Mouse (Mus musculus) C2C12 (cell line): ENCODE measurements around the gene Snx14. TPM values are rescaled to one million over a fixed set of nuclear protein-coding genes. Genes with fewer than 3 reads are reported as not detected.
"Not testable (repeated sequence)": the region's sequence is repeated elsewhere in the genome, so short reads cannot be mapped to it uniquely, and the experiment has no call there.

Source experiments
- H3K27me3 ChIP-seq: one replicate; pipeline ENCODE4 v1.6.1; 2011; ENCODE audit not compliant: control insufficient read depth, insufficient read depth, insufficient read length
- H3K36me3 ChIP-seq: one replicate; pipeline ENCODE4 v1.6.1; 2011; ENCODE audit not compliant: control insufficient read depth, insufficient read depth
- H3K4me3 ChIP-seq: one replicate; pipeline ENCODE4 v1.5.1; 2011; ENCODE audit warnings: mild to moderate bottlenecking, control low read depth; ENCODE audit not compliant: poor library complexity, insufficient read depth, severe bottlenecking
- H3K79me2 ChIP-seq: one replicate; pipeline ENCODE4 v1.6.1; 2011; ENCODE audit not compliant: control insufficient read depth, insufficient read depth
- H3K79me3 ChIP-seq: one replicate; pipeline ENCODE4 v1.6.1; 2011; ENCODE audit warnings: low read depth, control low read depth
- H3ac ChIP-seq: one replicate; pipeline ENCODE3; 2011; ENCODE audit warnings: low read depth; ENCODE audit not compliant: control insufficient read depth, insufficient read length
- CEBPB ChIP-seq: IDR thresholded peaks from one replicate; pipeline ENCODE4 v1.6.1; 2011; ENCODE audit warnings: low read depth, mild to moderate bottlenecking, control low read depth, moderate library complexity
- CTCF ChIP-seq: IDR thresholded peaks from one replicate; pipeline ENCODE4 v1.5.1; 2011; ENCODE audit not compliant: control insufficient read depth, insufficient read depth, insufficient read length
- FOSL1 ChIP-seq: IDR thresholded peaks from one replicate; pipeline ENCODE4 v1.8.0; 2011; ENCODE audit warnings: mild to moderate bottlenecking, low read length; ENCODE audit not compliant: poor library complexity, insufficient read depth, severe bottlenecking
- MAX ChIP-seq: IDR thresholded peaks from one replicate; pipeline ENCODE4 v1.6.1; 2011; ENCODE audit warnings: mild to moderate bottlenecking, control low read depth
- MYOD1 ChIP-seq: IDR thresholded peaks from one replicate; pipeline ENCODE4 v1.6.1; 2011; ENCODE audit warnings: low read depth; ENCODE audit not compliant: control insufficient read depth, insufficient read length
- MYOG ChIP-seq: IDR thresholded peaks from one replicate; pipeline ENCODE4 v1.6.1; 2011; ENCODE audit not compliant: control insufficient read depth, insufficient read length; ENCODE audit errors: extremely low read depth
- USF1 ChIP-seq: IDR thresholded peaks from one replicate; pipeline ENCODE4 v1.6.1; 2011; ENCODE audit warnings: low read depth, mild to moderate bottlenecking, control low read depth, moderate library complexity
- polyA plus RNA-seq: library from polyadenylated mRNA; unstranded; fragments of >200 nt; fragmentation: generic; extraction: Trizol; gene quantifications from one replicate; pipeline ENCODE4 v1.2.1, GENCODE M21; 2012; ENCODE audit warnings: missing spikeins

Snx14 gene
- polyA plus RNA-seq, 1 experiment: 6.6 TPM

- H3K79me2 ChIP-seq: peaks cover 57% of the 10 kb centered on the region
- no peak for TF ChIP-seq MYOG
- TF ChIP-seq USF1: no peak
- TF ChIP-seq MYOD1: no peak
- TF ChIP-seq CTCF: no peak
- TF ChIP-seq FOSL1: no peak
- no peak for TF ChIP-seq CEBPB
- TF ChIP-seq MAX: no peak
- peaks cover 32% of the 10 kb centered on the region for H3K36me3 ChIP-seq
- H3K4me3 ChIP-seq: peak overlapping the region; percentile 91
- no peaks in the 10 kb centered on the region for H3K27me3 ChIP-seq
- H3K79me3 ChIP-seq: peaks cover 50% of the 10 kb centered on the region
- peak overlapping the region; percentile 97 for H3ac ChIP-seq
These were observed 42.5 kb upstream of the Snx14 start for GRCm38 (mm10) chr9:88481061-88481790.

- Histone ChIP-seq H3K27me3 (no peaks in the 10 kb centered on the region), H3K79me3 (peaks cover 58% of the 10 kb centered on the region), H3K79me2 (peaks cover 68% of the 10 kb centered on the region), H3K4me3 (peak overlapping the region; percentile 91), H3ac (no peak overlapping the region), H3K36me3 (peaks cover 42% of the 10 kb centered on the region)
- TF ChIP-seq CTCF: no peak
- TF ChIP-seq MAX: no peak
- peak; percentile 80 for TF ChIP-seq USF1
- TF ChIP-seq MYOD1: peak; percentile 44
- TF ChIP-seq MYOG: no peak
These were observed 41.4 kb upstream of the Snx14 start for GRCm38 (mm10) chr9:88480120-88480519.

GRCm38 (mm10) chr9:88476138-88476537 is 37.4 kb upstream of the Snx14 start:
- no peaks in the 10 kb centered on the region for H3K27me3 ChIP-seq
- H3K36me3 ChIP-seq: peaks cover 82% of the 10 kb centered on the region
- TF ChIP-seq MYOG: no peak
- H3K79me3 ChIP-seq: peaks cover 86% of the 10 kb centered on the region
- peaks cover 100% of the 10 kb centered on the region for H3K79me2 ChIP-seq
- H3K4me3 ChIP-seq: no peak overlapping the region
- no peak overlapping the region for H3ac ChIP-seq

- peaks cover 92% of the 10 kb centered on the region for H3K79me2 ChIP-seq
- H3K36me3 ChIP-seq: peaks cover 98% of the 10 kb centered on the region
- not testable (repeated sequence) for H3K4me3 ChIP-seq, H3K27me3 ChIP-seq, H3ac ChIP-seq
- peaks cover 38% of the 10 kb centered on the region for H3K79me3 ChIP-seq
These were observed 22.3 kb upstream of the Snx14 start for GRCm38 (mm10) chr9:88461017-88461416.

GRCm38 (mm10) chr9:88439991-88440390 is 1.2 kb upstream of the Snx14 start:
- H3K79me2 ChIP-seq: peaks cover 25% of the 10 kb centered on the region
- no peak overlapping the region for H3K4me3 ChIP-seq
- no peaks in the 10 kb centered on the region for H3K27me3 ChIP-seq
- no peaks in the 10 kb centered on the region for H3K36me3 ChIP-seq
- H3ac ChIP-seq: no peak overlapping the region
- peaks cover 7% of the 10 kb centered on the region for H3K79me3 ChIP-seq
- TF ChIP-seq CTCF: no peak
- no peak for TF ChIP-seq MYOG
- no peak for TF ChIP-seq MYOD1
- TF ChIP-seq FOSL1: no peak
- TF ChIP-seq USF1: no peak
- no peak for TF ChIP-seq CEBPB
- TF ChIP-seq MAX: no peak

GRCm38 (mm10) chr9:88439238-88439600 is 461 bp upstream of the Snx14 start:
- Histone ChIP-seq H3ac (peak overlapping the region; percentile 55), H3K4me3 (peak overlapping the region; percentile 63), H3K79me2 (peaks cover 25% of the 10 kb centered on the region), H3K79me3 (peaks cover 7% of the 10 kb centered on the region), H3K27me3 (no peaks in the 10 kb centered on the region), H3K36me3 (no peaks in the 10 kb centered on the region)
- TF ChIP-seq FOSL1: no peak
- TF ChIP-seq CEBPB: no peak
- TF ChIP-seq MYOD1: no peak
- no peak for TF ChIP-seq MAX
- TF ChIP-seq CTCF: no peak
- no peak for TF ChIP-seq USF1
- no peak for TF ChIP-seq MYOG
